Mouse (Mus musculus) adrenal gland, adult 10 weeks (tissue): ENCODE data around the gene Yeats4. TPM values are rescaled to one million over a fixed set of nuclear protein-coding genes. Genes with fewer than 3 reads are reported as not detected.

Experiments
- polyA plus RNA-seq: library from polyadenylated mRNA; stranded (reverse); fragments of 350-450 nt; fragmentation: Illumina TruSeq; extraction: RNeasy Lipid Tissue Mini Kit (QIAGEN cat#74804); gene quantifications from one replicate; pipeline ENCODE4 v1.2.3, GENCODE M21; 2014; ENCODE audit warnings: low read depth, low replicate concordance

Gene Yeats4
- polyA plus RNA-seq = 67.3 TPM

DNA sequence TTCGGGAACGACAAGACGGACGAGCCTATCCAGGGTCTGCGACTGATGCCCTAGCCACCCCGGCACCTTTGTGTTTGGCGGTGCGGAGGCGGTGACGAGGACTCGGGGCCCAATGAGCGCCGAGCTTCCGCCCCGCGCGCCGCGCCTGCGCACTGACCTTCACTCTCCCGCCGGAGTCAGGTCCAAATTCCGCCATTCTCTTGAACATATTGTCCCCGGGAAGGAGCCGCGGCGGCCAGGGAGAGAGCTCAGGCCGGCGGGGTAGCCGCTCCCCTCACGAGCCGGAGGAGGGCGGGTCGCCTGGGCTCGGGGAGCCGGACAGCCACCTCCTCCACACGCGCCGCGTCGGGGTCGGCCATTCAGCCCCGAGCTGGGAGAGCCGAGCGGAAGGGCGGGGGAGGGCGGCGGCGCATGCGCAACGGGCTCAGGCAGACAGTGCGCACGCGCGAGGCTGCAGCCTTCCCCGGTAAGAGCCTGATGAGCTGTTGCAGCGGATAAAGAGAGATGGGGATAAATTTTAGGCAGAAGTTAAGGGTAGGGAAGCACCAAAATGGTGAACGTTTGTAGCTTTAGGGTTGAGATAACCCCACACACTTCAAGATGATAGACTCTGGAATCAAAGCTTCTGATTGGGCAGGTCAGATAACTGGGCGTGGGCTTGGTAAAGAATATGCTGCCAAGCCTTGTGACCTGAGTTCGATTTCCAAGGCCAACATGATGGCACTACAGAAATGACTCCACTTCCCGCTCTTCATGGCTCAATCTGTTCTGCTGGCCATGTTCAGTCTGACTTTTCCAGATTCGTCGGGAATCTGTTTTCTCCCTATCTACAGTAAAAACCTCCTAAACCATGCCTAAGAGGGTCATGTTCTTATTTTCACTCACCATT is at the start of gene Yeats4:
Gene Yeats4 (minus strand): TSS at position 406 of the 889 bp plus-strand sequence.

GRCm38 (mm10) chr10:117238603-117239002 is 14.3 kb upstream of the Yeats4 start, which contains the start of gene 9530003J23Rik:
Gene 9530003J23Rik (minus strand): TSS chr10:117238703.

Other genes starting within 250 kb of the Yeats4 start
- gene Best3, start 238.2 kb downstream of the Yeats4 start, polyA plus RNA-seq = not detected
- gene Lrrc10, start 179.2 kb downstream of the Yeats4 start, polyA plus RNA-seq = not detected
- 260 TPM for gene Cct2, start 160.7 kb downstream of the Yeats4 start, polyA plus RNA-seq
- gene Frs2, start 76.0 kb downstream of the Yeats4 start, polyA plus RNA-seq = 47.6 TPM
- gene 9530003J23Rik, start 14.2 kb upstream of the Yeats4 start, polyA plus RNA-seq = not detected
- gene Lyz2, start 57.8 kb upstream of the Yeats4 start, polyA plus RNA-seq = 152 TPM
- 5.4 TPM for gene Lyz1, start 68.4 kb upstream of the Yeats4 start, polyA plus RNA-seq
- gene Cpsf6, start 155.5 kb upstream of the Yeats4 start, polyA plus RNA-seq = 104 TPM